Mouse (Mus musculus) thymus, adult 2 months (tissue): ENCODE data around the gene 1700021F05Rik.

Experiments used
- CTCF ChIP-seq: fragments of 200-500 bp; IDR thresholded peaks from 2 replicates; pipeline ENCODE4 v1.5.1; 2012; ENCODE audit warnings: mild to moderate bottlenecking, control low read depth, low read length, moderate library complexity, borderline replicate concordance; ENCODE audit not compliant: control insufficient read depth, poor library complexity, insufficient read depth; ENCODE audit errors: extremely low read depth
- POLR2A ChIP-seq: fragments of 200-500 bp; IDR thresholded peaks from 2 replicates; pipeline ENCODE4 v1.6.1; 2012; ENCODE audit warnings: mild to moderate bottlenecking, low read length, control low read depth, moderate library complexity; ENCODE audit not compliant: control insufficient read depth, poor library complexity, insufficient read depth; ENCODE audit errors: extremely low read depth

- no peak for TF ChIP-seq CTCF
- no peak for TF ChIP-seq POLR2A
Observed at GRCm38 (mm10) chr10:43504291-43504690, 36.5 kb downstream of the 1700021F05Rik start.
